Mouse (Mus musculus) right cerebral cortex, adult 18-20 months (tissue): ENCODE measurements around the gene Ppp4r1.

Source experiments
- DNase-seq: peaks from one replicate; pipeline ENCODE4 v3.0.0; 2022; ENCODE audit warnings: mixed read lengths

Ppp4r1 gene

GRCm38 (mm10) chr17:65864742-65865141 lies 82.4 kb downstream of the Ppp4r1 start:
- no peak for DNase-seq

GRCm38 (mm10) chr17:65865265-65865664 lies 82.9 kb downstream of the Ppp4r1 start:
- DNase-seq: no peak

GRCm38 (mm10) chr17:65866201-65866600 lies 83.8 kb downstream of the Ppp4r1 start:
- DNase-seq: no peak

- DNase-seq: no peak
Observed at GRCm38 (mm10) chr17:65867996-65868395, 85.6 kb downstream of the Ppp4r1 start.

- no peak for DNase-seq
Observed at GRCm38 (mm10) chr17:65869720-65870119, 87.3 kb downstream of the Ppp4r1 start.

GRCm38 (mm10) chr17:65870146-65870545 lies 87.8 kb downstream of the Ppp4r1 start:
- peak; percentile 55 for DNase-seq

GRCm38 (mm10) chr17:65871641-65872041 lies 89.3 kb downstream of the Ppp4r1 start:
- no peak for DNase-seq

- no peak for DNase-seq
Observed at GRCm38 (mm10) chr17:65872051-65872450, 89.7 kb downstream of the Ppp4r1 start.

- no peak for DNase-seq
Observed at GRCm38 (mm10) chr17:65872652-65873051, 90.3 kb downstream of the Ppp4r1 start.

- DNase-seq: no peak
Observed at GRCm38 (mm10) chr17:65873156-65873555, 90.8 kb downstream of the Ppp4r1 start.

- DNase-seq: no peak
Observed at GRCm38 (mm10) chr17:65873834-65874233, 91.5 kb downstream of the Ppp4r1 start.

GRCm38 (mm10) chr17:65877026-65877425 lies 94.7 kb downstream of the Ppp4r1 start:
- no peak for DNase-seq

GRCm38 (mm10) chr17:65884061-65884669 lies 101.8 kb downstream of the Ppp4r1 start:
- peak; percentile 49 for DNase-seq

- peak; percentile 100 for DNase-seq
Observed at GRCm38 (mm10) chr17:65884691-65885397, 102.5 kb downstream of the Ppp4r1 start.

- DNase-seq: no peak
Observed at GRCm38 (mm10) chr17:65885398-65885696, 103.0 kb downstream of the Ppp4r1 start.

GRCm38 (mm10) chr17:65885697-65886529 lies 103.5 kb downstream of the Ppp4r1 start, which contains the start of gene Ralbp1:
Gene Ralbp1 (minus strand): TSS chr17:65885798.
- DNase-seq: peak; percentile 32

GRCm38 (mm10) chr17:65886571-65886970 lies 104.2 kb downstream of the Ppp4r1 start:
- DNase-seq: no peak

- no peak for DNase-seq
Observed at GRCm38 (mm10) chr17:65889476-65889875, 107.1 kb downstream of the Ppp4r1 start.
